ENCODE assay signal across 10 mouse cellular contexts in the genomic region with DNA sequence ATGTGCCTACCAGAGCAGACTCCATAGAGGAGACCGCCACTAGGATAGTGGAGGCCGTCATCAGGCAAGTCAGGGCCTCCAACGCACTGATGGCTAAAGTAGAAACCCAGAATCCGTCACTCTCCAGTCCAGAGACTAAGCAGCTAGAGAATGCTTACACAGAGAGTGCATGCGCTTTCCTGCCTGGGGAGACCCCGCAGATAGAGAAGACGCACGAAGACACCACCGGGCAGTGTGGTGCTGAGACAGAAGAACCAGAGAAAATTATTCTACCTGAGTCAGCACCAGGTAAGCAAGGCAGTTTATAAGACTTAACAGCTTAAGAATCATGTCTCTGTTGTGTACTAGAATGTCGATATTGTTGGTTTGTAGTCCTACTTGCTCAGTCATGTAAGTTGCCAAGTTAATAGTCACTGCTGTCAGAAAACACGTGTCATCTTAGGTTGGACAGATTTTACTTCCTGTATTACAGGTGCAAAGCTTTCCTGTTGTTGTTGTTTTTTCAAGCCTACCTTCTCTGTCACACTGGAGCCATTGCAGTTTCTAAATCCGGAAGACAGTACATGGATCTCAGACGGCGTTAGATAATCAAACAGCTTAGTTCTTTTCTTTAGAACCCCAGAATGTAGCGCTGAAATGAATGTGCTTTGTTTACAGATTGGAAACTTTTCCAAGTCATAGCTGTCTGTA.
DNase-seq lines count a peak whose midpoint lies in the region; ATAC-seq and TF ChIP-seq lines count a peak whose summit lies in the region.
"Had no signal": no experiment of that assay in that cellular context is flagged by ENCODE, and none has a peak within 500 bp of the region (broad histone marks: within the 10 kb centered on the region; RNA-seq: fewer than 3 reads in every experiment).

No protein-coding gene starts in this region.

- no peaks in the 10 kb centered on the region for H3K9me3 ChIP-seq in heart, embryonic 13.5 days
- H3K9me3 ChIP-seq in liver, embryonic 11.5 days (ENCODE audit: control insufficient read depth, low read length) = no peaks in the 10 kb centered on the region
- no peaks in the 10 kb centered on the region for H3K9me3 ChIP-seq in stomach, postnatal 0 days (ENCODE audit: control insufficient read depth, low read length)
- H3K9me3 ChIP-seq: forebrain, embryonic 13.5 days had no signal

- WGBS in heart, embryonic 13.5 days = 62% methylated on average over 15 of the region's 15 CpGs
- WGBS in liver, embryonic 11.5 days = 66% methylated on average over 15 of the region's 15 CpGs
- WGBS in stomach, postnatal 0 days = 59% methylated on average over 15 of the region's 15 CpGs

- H3K27me3 ChIP-seq in heart, embryonic 13.5 days (replicated peaks) = no peaks in the 10 kb centered on the region
- H3K27me3 ChIP-seq in liver, embryonic 11.5 days (replicated peaks; ENCODE audit: control insufficient read depth, insufficient read depth, low read length) = no peaks in the 10 kb centered on the region
- no peaks in the 10 kb centered on the region for H3K27me3 ChIP-seq in stomach, postnatal 0 days (ENCODE audit: control insufficient read depth, insufficient read depth, low read length)
- H3K27me3 ChIP-seq: forebrain, embryonic 13.5 days had no signal

- peak overlapping the region; percentile 49 for H3K4me3 ChIP-seq in heart, embryonic 13.5 days
- 0 out of 2 replicates have a peak overlapping the region, but pooled peaks have one; percentile 49 for H3K4me3 ChIP-seq in liver, embryonic 11.5 days (ENCODE audit: low read depth, low read length)
- H3K4me3 ChIP-seq in stomach, postnatal 0 days (ENCODE audit: low read depth, low read length) = no peak overlapping the region
- H3K4me3 ChIP-seq: forebrain, embryonic 13.5 days had no signal

- intact Hi-C loops in heart, postnatal 10 days (cut with DNase I) = loop anchor here (5.0 kb wide), 3 partner anchors 89 to 214 kb away; partner anchors contain the start of gene Akap13

- no peak for TF ChIP-seq EP300 in stomach, postnatal 0 days (optimal IDR thresholded peaks at IDR 0.05)

- no peak for DNase-seq in heart, postnatal 10 days
- DNase-seq in thymus, postnatal 0 days (ENCODE audit: low spot score) = peak; percentile 49
- DNase-seq in thymus, postnatal 10 days (ENCODE audit: low spot score in 2 of 2) = no peak
- no peak for DNase-seq in liver, embryonic 11.5 days (ENCODE audit: low spot score)
- no peak for DNase-seq in stomach, postnatal 0 days (ENCODE audit: low spot score)
- DNase-seq in cerebellum, postnatal 25 days = no peak
- DNase-seq: cerebellum, postnatal 36 days had no signal

- H3K4me1 ChIP-seq in heart, embryonic 13.5 days = peaks cover 77% of the 10 kb centered on the region
- H3K4me1 ChIP-seq in liver, embryonic 11.5 days (replicated peaks; ENCODE audit: control insufficient read depth, insufficient read depth, low read length) = peaks cover 51% of the 10 kb centered on the region
- H3K4me1 ChIP-seq in stomach, postnatal 0 days (replicated peaks; ENCODE audit: control insufficient read depth, insufficient read depth) = peaks cover 9% of the 10 kb centered on the region
- H3K4me1 ChIP-seq: forebrain, embryonic 13.5 days had no signal

- H3K36me3 ChIP-seq in heart, embryonic 13.5 days = peaks cover 50% of the 10 kb centered on the region
- H3K36me3 ChIP-seq in liver, embryonic 11.5 days (ENCODE audit: control insufficient read depth, insufficient read depth, low read length) = peaks cover 15% of the 10 kb centered on the region; the same call in 1 of the 2 replicates
- peaks cover 9% of the 10 kb centered on the region; the same call in 1 of the 2 replicates for H3K36me3 ChIP-seq in stomach, postnatal 0 days (ENCODE audit: control insufficient read depth, insufficient read depth, low read length)

- H3K27ac ChIP-seq in heart, embryonic 13.5 days (replicated peaks) = peak overlapping the region; percentile 92
- H3K27ac ChIP-seq in liver, embryonic 11.5 days (ENCODE audit: low read depth, low read length) = peak overlapping the region; percentile 89
- H3K27ac ChIP-seq in stomach, postnatal 0 days (replicated peaks) = peak overlapping the region; percentile 88
- H3K27ac ChIP-seq: forebrain, embryonic 13.5 days had no signal

- no peak overlapping the region for H3K9ac ChIP-seq in heart, embryonic 13.5 days
- H3K9ac ChIP-seq in liver, embryonic 11.5 days (ENCODE audit: low read depth, low read length) = peak overlapping the region; percentile 31; the same call in 1 of the 2 replicates
- no peak overlapping the region for H3K9ac ChIP-seq in stomach, postnatal 0 days (ENCODE audit: low read length)
- H3K9ac ChIP-seq: forebrain, embryonic 13.5 days had no signal

- no peak for ATAC-seq in heart, embryonic 13.5 days (ENCODE audit: extremely low read depth, insufficient number of reproducible peaks, low FRiP score, low TSS enrichment)
- ATAC-seq in liver, embryonic 11.5 days (replicated peaks; ENCODE audit: low FRiP score) = no peak
- ATAC-seq in stomach, postnatal 0 days (ENCODE audit: low FRiP score, low TSS enrichment) = no peak
- no peak for ATAC-seq in cerebellum, adult (ENCODE audit: insufficient number of reproducible peaks, low FRiP score, low TSS enrichment)
- ATAC-seq: forebrain, embryonic 13.5 days had no signal

- H3K4me2 ChIP-seq in heart, embryonic 13.5 days = peak overlapping the region; percentile 60
- H3K4me2 ChIP-seq in liver, embryonic 11.5 days = peak overlapping the region; percentile 69
- H3K4me2 ChIP-seq in stomach, postnatal 0 days (replicated peaks; ENCODE audit: low read depth) = peak overlapping the region; percentile 20; the same call in 1 of the 2 replicates
- H3K4me2 ChIP-seq: forebrain, embryonic 13.5 days had no signal

- no peak for TF ChIP-seq CTCF in stomach, postnatal 0 days (IDR thresholded peaks at IDR 0.05; ENCODE audit: low read depth)
